Mouse (Mus musculus) hindbrain, embryonic 14.5 days (tissue): Measurements from ENCODE around the gene Rnf187. TPM values are rescaled to one million over a fixed set of nuclear protein-coding genes. Genes with fewer than 3 reads are reported as not detected.

Experiments
- ATAC-seq: fragments of 200-750 bp; cut with Nextera tagmentation; 2 replicates; pipeline ENCODE4 v1.8.0; 2017; ENCODE audit warnings: moderate number of reproducible peaks, mild to moderate bottlenecking, moderate TSS enrichment, moderate library complexity; ENCODE audit not compliant: low FRiP score
- DNase-seq: peaks from one replicate; pipeline ENCODE4 v3.0.0-alpha.2; 2015; ENCODE audit warnings: low spot score
- H3K27ac ChIP-seq: fragments of 300-500 bp; sonication (generic); 2 replicates; pipeline ENCODE4 v1.5.1; 2014; ENCODE audit warnings: mild to moderate bottlenecking, moderate library complexity
- H3K27me3 ChIP-seq: fragments of 300-500 bp; sonication (generic); 2 replicates; pipeline ENCODE4 v1.6.1; 2014; ENCODE audit warnings: mild to moderate bottlenecking, low read length, mixed read lengths; ENCODE audit not compliant: control insufficient read depth, insufficient read depth
- H3K36me3 ChIP-seq: fragments of 300-500 bp; sonication (generic); replicated peaks from 2 replicates; pipeline ENCODE4 v1.6.1; 2014; ENCODE audit not compliant: control insufficient read depth, insufficient read depth
- H3K4me1 ChIP-seq: fragments of 300-500 bp; sonication (generic); replicated peaks from 2 replicates; pipeline ENCODE4 v1.6.1; 2014; ENCODE audit warnings: antibody characterized with exemption, low read length, mixed read lengths; ENCODE audit not compliant: control insufficient read depth, insufficient read depth
- H3K4me2 ChIP-seq: fragments of 300-500 bp; sonication (generic); replicated peaks from 2 replicates; pipeline ENCODE4 v1.6.1; 2014; ENCODE audit warnings: mild to moderate bottlenecking, moderate library complexity
- H3K4me3 ChIP-seq: fragments of 300-500 bp; sonication (generic); replicated peaks from 2 replicates; pipeline ENCODE4 v1.5.1; 2014; ENCODE audit warnings: mild to moderate bottlenecking, low read length
- H3K9ac ChIP-seq: fragments of 300-500 bp; sonication (generic); 2 replicates; pipeline ENCODE4 v1.6.1; 2014
- H3K9me3 ChIP-seq: fragments of 300-500 bp; sonication (generic); 2 replicates; pipeline ENCODE4 v1.6.1; 2016; ENCODE audit warnings: low read length; ENCODE audit not compliant: control insufficient read depth
- WGBS: fragments of 180-500 bp; shearing (Covaris S2); extraction: QIAGEN DNeasy Blood & Tissue Kit; methylation state at CpG from one replicate; pipeline ENCODE4 v1.1.7; 2014; 5-methylcytosine and 5-hydroxymethylcytosine counted together
- polyA plus RNA-seq: library from polyadenylated mRNA; unstranded; fragments of >200 nt; fragmentation: Nextera tagmentation; extraction: Ambion mirVana; gene quantifications from 2 replicates; pipeline ENCODE4 v1.2.1, GENCODE M21; 2014

Rnf187 gene
- polyA plus RNA-seq, 1 experiment from 2014 or later = 682 TPM

DNA sequence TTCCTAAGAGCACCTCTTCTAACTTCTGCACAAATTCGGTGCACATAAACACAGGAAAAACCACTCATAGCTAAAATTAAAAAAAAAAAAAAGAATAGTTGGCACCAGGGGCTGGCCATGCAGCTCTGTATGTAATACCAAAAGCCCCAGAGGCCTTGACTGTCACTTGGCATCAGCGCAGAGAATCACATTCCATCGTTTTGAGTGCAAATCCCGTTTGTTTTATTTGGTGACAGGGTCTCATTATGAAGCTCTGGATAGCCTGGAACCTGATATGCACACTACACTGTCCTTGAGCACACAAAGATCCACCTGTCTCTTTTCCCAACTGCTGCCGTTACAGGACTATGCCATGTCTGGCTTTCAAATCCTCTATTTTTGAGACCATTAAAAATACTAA is 12.5 kb upstream of the Rnf187 start:
- no peaks in the 10 kb centered on the region for H3K36me3 ChIP-seq
- H3K9me3 ChIP-seq = no peaks in the 10 kb centered on the region
- no peaks in the 10 kb centered on the region for H3K27me3 ChIP-seq
- peak overlapping the region; percentile 82 for H3K4me2 ChIP-seq
- H3K9ac ChIP-seq = peak overlapping the region; percentile 95
- WGBS = 47% methylated on average over 5 of the region's 5 CpGs
- H3K27ac ChIP-seq = peak overlapping the region; percentile 100
- peaks cover 32% of the 10 kb centered on the region for H3K4me1 ChIP-seq
- ATAC-seq (no peak), DNase-seq (no peak)
- peak overlapping the region; percentile 47; the same call in 1 of the 2 replicates for H3K4me3 ChIP-seq

DNA sequence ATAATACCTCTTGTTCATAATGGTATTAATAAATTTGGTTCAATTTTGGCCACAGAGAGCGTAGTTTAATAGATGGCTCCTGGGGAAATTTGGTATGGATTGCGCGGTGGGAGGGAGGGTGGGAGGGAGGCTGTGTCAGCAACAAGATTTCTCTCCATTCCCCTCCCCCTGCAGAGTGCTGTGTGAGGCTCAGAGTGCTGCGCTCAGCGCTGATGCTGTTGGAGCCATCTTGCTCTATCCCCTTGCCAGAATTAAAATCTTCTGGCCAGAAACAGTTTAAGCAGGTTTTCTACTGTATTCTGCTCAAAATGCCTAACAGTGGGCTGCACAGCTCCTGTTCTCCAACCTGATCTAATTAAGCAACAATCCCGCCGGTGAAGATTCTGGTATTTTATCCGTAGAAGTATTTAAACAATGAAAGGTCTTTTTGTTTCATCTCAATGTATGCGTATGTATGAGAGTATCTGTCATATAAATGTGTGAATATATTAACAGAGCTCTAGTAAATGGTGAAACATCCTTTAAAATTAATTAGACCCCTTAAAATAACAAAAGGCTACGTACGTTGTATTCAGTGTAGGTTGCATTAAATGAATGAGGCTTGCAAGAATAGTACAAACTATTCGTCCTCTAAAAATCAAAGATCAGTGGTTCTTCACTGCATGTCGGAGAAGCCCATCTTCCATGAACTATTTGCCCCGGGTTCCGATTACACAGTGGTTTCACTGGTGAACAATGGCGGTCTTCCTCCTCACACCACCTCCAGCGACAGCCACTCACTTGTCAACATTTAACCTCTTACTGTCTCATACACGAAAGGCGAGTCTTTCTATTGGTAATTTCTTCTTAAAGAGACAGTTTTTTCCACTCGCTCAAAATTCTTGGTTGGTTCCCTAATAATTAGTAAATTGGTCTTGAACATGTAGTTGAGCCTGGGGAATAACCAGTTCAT is 11.0 kb upstream of the Rnf187 start:
- Histone ChIP-seq H3K4me1 (peaks cover 29% of the 10 kb centered on the region), H3K9ac (peak overlapping the region; percentile 95), H3K36me3 (no peaks in the 10 kb centered on the region), H3K27ac (peak overlapping the region; percentile 100), H3K4me2 (peak overlapping the region; percentile 82), H3K9me3 (no peaks in the 10 kb centered on the region), H3K4me3 (peak overlapping the region; percentile 47), H3K27me3 (no peaks in the 10 kb centered on the region)
- DNase-seq (peak; percentile 79), ATAC-seq (peak; percentile 49)
- WGBS = 2% methylated on average over 20 of the region's 20 CpGs

DNA sequence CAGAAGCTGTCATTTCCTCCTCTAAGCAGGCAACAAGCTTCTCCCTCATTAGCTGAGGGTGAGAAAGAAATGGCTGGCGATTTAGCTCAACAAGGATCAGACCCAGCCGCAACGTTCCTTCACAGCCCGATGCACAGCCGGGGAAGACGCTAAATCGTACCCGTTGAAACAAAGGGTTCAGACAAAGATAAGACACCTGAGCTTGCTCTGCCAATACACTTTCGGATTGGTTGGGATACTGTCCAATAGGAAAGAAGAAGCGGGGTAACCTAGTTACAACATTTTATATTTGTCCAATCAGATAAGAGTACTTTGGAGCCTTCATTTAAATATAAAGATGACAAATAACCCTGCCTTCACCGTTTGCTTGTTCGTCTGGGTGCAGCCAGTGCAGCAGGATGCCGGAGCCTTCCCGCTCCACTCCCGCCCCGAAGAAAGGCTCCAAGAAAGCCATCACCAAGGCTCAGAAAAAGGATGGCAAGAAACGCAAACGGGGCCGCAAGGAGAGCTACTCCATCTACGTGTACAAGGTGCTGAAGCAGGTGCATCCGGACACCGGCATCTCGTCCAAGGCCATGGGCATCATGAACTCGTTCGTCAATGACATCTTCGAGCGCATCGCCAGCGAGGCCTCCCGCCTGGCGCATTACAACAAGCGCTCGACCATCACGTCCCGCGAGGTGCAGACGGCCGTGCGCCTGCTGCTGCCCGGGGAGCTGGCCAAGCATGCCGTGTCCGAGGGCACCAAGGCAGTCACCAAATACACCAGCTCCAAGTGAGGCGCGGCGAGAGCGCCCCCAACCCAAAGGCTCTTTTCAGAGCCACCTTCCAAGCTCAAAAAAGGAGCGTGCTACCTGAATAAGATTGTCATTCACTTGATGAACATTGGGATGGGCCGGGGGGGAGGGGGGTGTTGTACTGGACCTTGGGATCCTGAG is 10.1 kb upstream of the Rnf187 start, which contains the start of gene Hist3h2ba:
Gene Hist3h2ba (plus strand): TSS at position 379 of the 938 bp plus-strand sequence.
- Histone ChIP-seq H3K9ac (peak within 1 kb of the TSS; percentile 95), H3K27ac (peak within 1 kb of the TSS; percentile 100), H3K4me1 (peaks cover 29% of the 10 kb centered on the region), H3K27me3 (no peaks in the 10 kb centered on the region), H3K4me2 (peak within 1 kb of the TSS; percentile 82), H3K36me3 (no peaks in the 10 kb centered on the region), H3K4me3 (peak within 1 kb of the TSS; percentile 47), H3K9me3 (no peaks in the 10 kb centered on the region)
- ATAC-seq (peak; percentile 93), DNase-seq (peak; percentile 93)
- WGBS = under 1% methylated on average over 48 of the region's 48 CpGs

DNA sequence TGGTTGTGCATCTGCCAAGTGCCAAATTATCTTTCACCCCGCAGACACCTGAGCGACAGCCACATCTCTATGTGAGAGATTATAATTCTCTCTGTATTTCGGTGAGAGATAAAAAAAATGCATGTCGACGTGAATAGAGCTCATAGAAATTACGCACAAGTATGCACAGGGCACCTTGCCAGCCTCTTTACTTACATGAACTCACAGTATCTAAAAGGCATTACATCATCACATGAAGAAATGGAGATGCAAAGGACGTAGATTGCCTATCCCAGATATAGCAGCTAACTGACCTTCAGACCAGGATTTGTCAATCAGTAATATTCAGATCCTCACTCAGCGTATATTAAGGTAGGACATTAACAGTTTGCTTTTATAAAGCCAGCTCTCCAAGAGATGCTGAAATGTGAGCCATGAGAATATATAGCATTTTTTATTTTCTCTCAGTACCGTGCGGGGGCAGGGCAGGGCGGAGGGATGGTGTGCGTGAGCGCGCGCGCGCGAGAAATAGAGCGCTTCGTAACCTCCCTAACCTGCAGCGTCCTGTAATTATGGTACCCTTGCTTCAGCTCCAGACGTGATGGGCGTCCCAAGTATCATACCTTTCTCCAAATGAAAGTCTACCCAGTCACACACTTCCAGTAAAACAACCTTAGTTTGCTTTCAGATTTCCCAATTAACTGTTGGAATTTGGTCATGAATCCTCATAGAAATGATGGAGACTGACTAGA is 9.2 kb upstream of the Rnf187 start:
- H3K27ac ChIP-seq = peak overlapping the region; percentile 100
- H3K9ac ChIP-seq = peak overlapping the region; percentile 95
- WGBS = 8% methylated on average over 23 of the region's 23 CpGs
- H3K36me3 ChIP-seq = no peaks in the 10 kb centered on the region
- H3K4me1 ChIP-seq = peaks cover 27% of the 10 kb centered on the region
- peak overlapping the region; percentile 82 for H3K4me2 ChIP-seq
- peak overlapping the region; percentile 47 for H3K4me3 ChIP-seq
- peak; percentile 75 for DNase-seq
- no peaks in the 10 kb centered on the region for H3K27me3 ChIP-seq
- H3K9me3 ChIP-seq = no peaks in the 10 kb centered on the region
- ATAC-seq = peak; percentile 71

DNA sequence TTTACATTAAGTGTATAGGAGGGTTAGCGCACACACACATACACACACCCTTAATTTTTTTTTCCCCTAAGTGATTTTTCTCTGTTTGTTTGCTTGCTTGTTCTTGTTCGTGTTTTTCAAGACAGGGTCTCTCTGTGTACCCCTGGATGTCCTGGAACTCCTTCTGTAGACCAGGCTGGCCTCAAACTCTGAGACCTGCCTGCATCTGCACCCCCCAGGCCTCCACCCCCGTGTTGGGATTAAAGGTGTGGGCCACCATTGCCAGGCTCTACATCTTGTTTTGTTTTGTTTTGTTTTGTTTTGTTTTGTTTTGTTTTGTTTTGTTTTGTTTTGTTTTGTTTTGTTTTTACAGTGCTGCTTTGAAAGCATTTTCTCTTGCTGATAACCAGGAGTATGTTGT is 8.6 kb upstream of the Rnf187 start:
- no peaks in the 10 kb centered on the region for H3K9me3 ChIP-seq
- peak overlapping the region; percentile 100 for H3K27ac ChIP-seq
- H3K4me3 ChIP-seq = peak overlapping the region; percentile 47
- peak overlapping the region; percentile 95 for H3K9ac ChIP-seq
- peak overlapping the region; percentile 82 for H3K4me2 ChIP-seq
- DNase-seq (no peak), ATAC-seq (no peak)
- H3K36me3 ChIP-seq = no peaks in the 10 kb centered on the region
- peaks cover 23% of the 10 kb centered on the region for H3K4me1 ChIP-seq
- H3K27me3 ChIP-seq = no peaks in the 10 kb centered on the region
- 80% methylated on average over 3 of the region's 3 CpGs for WGBS

DNA sequence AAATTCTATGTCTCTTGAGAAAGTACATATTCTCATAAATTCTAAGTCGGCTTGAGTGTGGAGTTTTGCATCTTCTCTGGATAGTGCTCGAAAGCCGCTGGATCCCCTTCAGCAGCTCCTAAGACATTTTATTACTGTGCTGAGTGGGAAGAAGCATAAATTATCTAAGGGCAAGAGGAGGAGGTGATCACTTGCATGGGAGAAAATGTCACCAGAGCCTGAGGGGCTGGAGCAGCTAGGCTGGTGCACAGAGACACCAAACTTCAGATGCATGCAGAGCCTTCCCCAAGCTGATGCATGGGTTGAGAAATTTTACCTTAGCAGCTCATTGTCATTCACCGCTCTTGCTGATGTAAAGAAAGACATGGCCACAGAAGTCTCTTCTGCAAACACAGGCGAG is 5.4 kb upstream of the Rnf187 start:
- no peak overlapping the region for H3K27ac ChIP-seq
- no peak for ATAC-seq
- H3K9me3 ChIP-seq = no peaks in the 10 kb centered on the region
- no peak overlapping the region for H3K9ac ChIP-seq
- H3K27me3 ChIP-seq = no peaks in the 10 kb centered on the region
- peaks cover 6% of the 10 kb centered on the region for H3K4me1 ChIP-seq
- no peaks in the 10 kb centered on the region for H3K36me3 ChIP-seq
- H3K4me2 ChIP-seq = no peak overlapping the region
- H3K4me3 ChIP-seq = no peak overlapping the region
- 85% methylated on average over 5 of the region's 5 CpGs for WGBS
- DNase-seq = no peak

DNA sequence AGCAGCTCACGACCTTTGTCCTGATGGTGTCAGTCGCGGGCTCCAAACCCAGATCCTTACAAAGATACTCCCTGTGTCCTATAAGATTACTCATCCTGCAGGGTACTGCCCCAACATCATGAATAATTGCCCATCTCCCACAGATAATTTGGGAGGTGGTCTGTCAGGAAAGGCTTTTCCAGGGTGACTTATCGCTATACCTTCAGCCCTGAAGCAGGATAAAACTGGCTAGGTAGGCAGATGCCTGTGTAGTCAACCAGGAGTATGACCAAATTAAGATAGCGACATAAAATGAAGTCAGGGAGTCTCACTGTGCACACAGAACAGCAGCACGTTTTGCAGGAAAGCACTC is 348 bp upstream of the Rnf187 start:
- Histone ChIP-seq H3K36me3 (peaks cover 28% of the 10 kb centered on the region), H3K27ac (peak overlapping the region; percentile 93), H3K4me3 (peak overlapping the region; percentile 98), H3K4me1 (peaks cover 19% of the 10 kb centered on the region), H3K27me3 (no peaks in the 10 kb centered on the region), H3K4me2 (peak overlapping the region; percentile 79), H3K9me3 (no peaks in the 10 kb centered on the region), H3K9ac (peak overlapping the region; percentile 98)
- ATAC-seq (no peak; the same call in 1 of the 2 replicates), DNase-seq (no peak)
- WGBS = 9% methylated on average over 6 of the region's 6 CpGs

DNA sequence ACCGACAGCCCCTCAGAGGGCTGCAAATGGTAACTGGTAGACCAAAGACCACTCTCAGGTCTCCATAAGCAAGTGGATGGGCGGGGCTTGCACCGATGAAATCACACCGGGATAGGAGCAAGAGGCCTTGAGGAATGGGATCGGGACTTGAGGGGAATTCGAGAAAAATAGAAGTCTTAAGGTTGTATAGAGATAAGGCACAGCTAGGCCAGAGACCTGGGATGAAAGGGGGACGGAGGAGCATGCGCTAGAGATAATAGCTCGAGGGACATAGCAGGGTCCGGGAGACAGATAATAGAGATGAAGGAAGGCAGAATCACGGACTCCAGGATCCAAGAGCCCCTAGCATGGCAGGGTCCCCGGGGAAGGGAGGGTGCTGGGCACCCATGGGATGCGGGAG is 807 bp downstream of the Rnf187 start:
- under 1% methylated on average over 13 of the region's 13 CpGs for WGBS
- DNase-seq = no peak

More for the DNA sequence above, 807 bp downstream of the Rnf187 start:
- H3K27me3 ChIP-seq = no peaks in the 10 kb centered on the region
- H3K4me2 ChIP-seq = peak overlapping the region; percentile 79
- peak overlapping the region; percentile 98 for H3K4me3 ChIP-seq
- peak; percentile 17 for ATAC-seq
- H3K36me3 ChIP-seq = peaks cover 40% of the 10 kb centered on the region
- peaks cover 19% of the 10 kb centered on the region for H3K4me1 ChIP-seq
- H3K9me3 ChIP-seq = no peaks in the 10 kb centered on the region
- H3K27ac ChIP-seq = peak overlapping the region; percentile 93
- peak overlapping the region; percentile 98 for H3K9ac ChIP-seq
